Mouse (Mus musculus) megakaryocyte, embryonic 14.5 days (primary cell): ENCODE results near the gene Tbx4.

Source experiments
- FLI1 ChIP-seq: IDR thresholded peaks from 2 replicates; pipeline ENCODE4 v1.6.1; 2012; ENCODE audit warnings: low read length, inconsistent platforms, mixed read lengths
- GATA1 ChIP-seq: IDR thresholded peaks from 3 replicates; pipeline ENCODE4 v1.6.1; 2012; ENCODE audit warnings: mixed read lengths, low read length, inconsistent platforms, borderline replicate concordance

GRCm38 (mm10) chr11:85929651-85930050 is 43.4 kb downstream of the Tbx4 start:
- TF ChIP-seq GATA1: no peak
- TF ChIP-seq FLI1: no peak
